In the genomic region with DNA sequence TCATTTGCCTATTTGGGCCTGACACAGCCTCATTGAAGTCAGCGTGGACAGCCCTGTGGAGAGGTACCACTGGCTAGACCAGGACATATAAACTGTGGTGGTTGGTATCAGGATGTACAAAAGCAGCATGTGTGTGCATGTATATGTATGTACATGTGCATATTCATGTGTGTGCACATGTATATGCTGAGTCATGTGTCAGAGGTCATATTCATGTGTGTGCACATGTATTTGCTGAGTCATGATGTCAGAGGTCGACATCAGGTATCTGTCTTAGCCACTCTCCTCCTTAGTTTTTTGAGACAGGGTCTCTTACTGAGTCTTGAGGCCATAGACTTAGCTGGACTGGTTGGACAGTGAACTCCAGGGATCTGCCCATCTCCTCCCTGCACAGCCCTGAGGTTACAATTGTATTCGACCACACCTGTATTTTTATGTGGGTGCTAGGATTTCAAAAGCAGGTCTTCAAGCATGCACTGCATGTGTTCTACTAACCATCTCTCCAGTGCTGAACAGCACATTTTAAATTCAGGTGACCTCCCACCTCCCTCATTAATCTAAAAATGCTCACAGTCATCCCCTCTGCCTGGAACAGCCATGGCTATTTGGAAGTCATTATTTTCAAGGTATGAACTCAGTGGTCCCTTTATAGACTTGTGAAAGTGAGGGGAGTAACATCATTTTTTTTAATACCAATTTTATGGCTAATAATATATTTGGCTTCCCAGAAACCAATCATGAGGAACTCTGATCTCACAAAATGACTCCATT, we compare ENCODE assay signal across 8 mouse cellular contexts. TPM values are rescaled to one million over a fixed set of nuclear protein-coding genes. Genes with fewer than 3 reads are reported as not detected.
DNase-seq lines count a peak whose midpoint lies in the region; ATAC-seq and TF ChIP-seq lines count a peak whose summit lies in the region.

No protein-coding gene starts in this region.

- no peak for TF ChIP-seq EP300 in MEL (IDR thresholded peaks at IDR 0.05; ENCODE audit: low read depth in 1 of 2, low read length in 2 of 2)

- WGBS in intestine, embryonic 14.5 days = 92% methylated on average over 3 of the region's 3 CpGs
- WGBS in intestine, embryonic 16.5 days = 84% methylated on average over 3 of the region's 3 CpGs
- WGBS in liver, embryonic 12.5 days (ENCODE audit: insufficient replicate concordance) = 76% methylated on average over 3 of the region's 3 CpGs

- ATAC-seq in CD4-positive, CD25-positive, alpha-beta regulatory T cell, adult 4 months = no peak
- ATAC-seq in intestine, embryonic 14.5 days (replicated peaks; ENCODE audit: low FRiP score, low TSS enrichment, low read depth) = no peak
- no peak for ATAC-seq in intestine, embryonic 16.5 days
- ATAC-seq in liver, embryonic 12.5 days = no peak

- H3K36me3 ChIP-seq in intestine, embryonic 14.5 days (ENCODE audit: control insufficient read depth, insufficient read depth, low read length) = no peaks in the 10 kb centered on the region
- no peaks in the 10 kb centered on the region for H3K36me3 ChIP-seq in intestine, embryonic 16.5 days (ENCODE audit: control insufficient read depth, insufficient read depth, low read length)
- peaks cover 0 to 11% of the 10 kb centered on the region in 2 experiments; a peak in 2 of 4 replicates for H3K36me3 ChIP-seq in MEL (ENCODE audit: control insufficient read depth in 1 of 2, insufficient read depth in 2 of 2, low read length in 2 of 2)
- H3K36me3 ChIP-seq in liver, embryonic 12.5 days = no peaks in the 10 kb centered on the region

- peak; percentile 20 for DNase-seq in CD4-positive, CD25-positive, alpha-beta regulatory T cell, adult 2 months (ENCODE audit: low read depth, low spot score)
- no peak for DNase-seq in intestine, embryonic 14.5 days (ENCODE audit: low spot score)
- no peak for DNase-seq in MEL (ENCODE audit: low read depth, low spot score)
- no peak for DNase-seq in c-Kit-positive CD71-positive TER-119-positive erythroid progenitor cells, embryonic 14.5 days (ENCODE audit: low spot score)
- no peak for DNase-seq in adrenal gland, postnatal 36 days

- no peak overlapping the region for H3K27ac ChIP-seq in intestine, embryonic 14.5 days (ENCODE audit: low read depth)
- no peak overlapping the region for H3K27ac ChIP-seq in intestine, embryonic 16.5 days (ENCODE audit: low read length)
- H3K27ac ChIP-seq in MEL (ENCODE audit: control insufficient read depth, low read depth, low read length) = no peak overlapping the region
- no peak overlapping the region for H3K27ac ChIP-seq in liver, embryonic 12.5 days

- no peak overlapping the region for H3K4me3 ChIP-seq in intestine, embryonic 14.5 days (ENCODE audit: low read depth, low read length)
- no peak overlapping the region for H3K4me3 ChIP-seq in intestine, embryonic 16.5 days (ENCODE audit: low read length)
- peak overlapping the region; percentile 89 to 95 for H3K4me3 ChIP-seq in MEL (ENCODE audit: control insufficient read depth in 1 of 2, insufficient read depth in 1 of 2, low read depth in 2 of 2, low read length in 2 of 2)
- peak overlapping the region; percentile 45; the same call in 1 of the 2 replicates for H3K4me3 ChIP-seq in liver, embryonic 12.5 days

- no peak for TF ChIP-seq POLR2A in MEL (IDR thresholded peaks at IDR 0.05; ENCODE audit: control insufficient read depth in 1 of 2, insufficient read depth in 1 of 2, low read depth in 1 of 2, low read length in 2 of 2, poor library complexity in 1 of 2)

- no peak for TF ChIP-seq CTCF in MEL (IDR thresholded peaks at IDR 0.05 in 2 of 3, conservative IDR thresholded peaks at IDR 0.05 in 1 of 3; ENCODE audit: control insufficient read depth in 1 of 3, insufficient read depth in 1 of 3, low read depth in 2 of 3, low read length in 3 of 3, poor library complexity in 1 of 3, severe bottlenecking in 1 of 3)

- H3K4me2 ChIP-seq in intestine, embryonic 14.5 days (ENCODE audit: low read length) = peak overlapping the region; percentile 48
- H3K4me2 ChIP-seq in intestine, embryonic 16.5 days (ENCODE audit: low read depth, low read length) = no peak overlapping the region
- H3K4me2 ChIP-seq in liver, embryonic 12.5 days = peak overlapping the region; percentile 61

- no peaks in the 10 kb centered on the region; the same call in 1 of the 2 replicates for H3K4me1 ChIP-seq in intestine, embryonic 14.5 days (replicated peaks; ENCODE audit: control insufficient read depth, insufficient read depth, low read length)
- peaks cover 3% of the 10 kb centered on the region; the same call in 1 of the 2 replicates for H3K4me1 ChIP-seq in intestine, embryonic 16.5 days (ENCODE audit: control insufficient read depth, insufficient read depth, low read length)
- peaks cover 9 to 21% of the 10 kb centered on the region in 2 experiments for H3K4me1 ChIP-seq in MEL (ENCODE audit: control insufficient read depth in 1 of 2, insufficient read depth in 2 of 2, low read length in 2 of 2)
- H3K4me1 ChIP-seq in liver, embryonic 12.5 days = peaks cover 16% of the 10 kb centered on the region

- no peaks in the 10 kb centered on the region for H3K9me3 ChIP-seq in intestine, embryonic 14.5 days (ENCODE audit: control insufficient read depth, low read length)
- no peaks in the 10 kb centered on the region for H3K9me3 ChIP-seq in intestine, embryonic 16.5 days (ENCODE audit: control insufficient read depth, low read length)
- no peaks in the 10 kb centered on the region for H3K9me3 ChIP-seq in MEL (replicated peaks; ENCODE audit: insufficient read depth, low read length)
- H3K9me3 ChIP-seq in liver, embryonic 12.5 days (replicated peaks) = no peaks in the 10 kb centered on the region

- no peak overlapping the region for H3K9ac ChIP-seq in intestine, embryonic 14.5 days (ENCODE audit: low read length)
- no peak overlapping the region for H3K9ac ChIP-seq in intestine, embryonic 16.5 days (ENCODE audit: low read depth, low read length)
- H3K9ac ChIP-seq in MEL (ENCODE audit: control insufficient read depth, low read depth, low read length, poor library complexity, severe bottlenecking) = peak overlapping the region; percentile 71; the same call in 1 of the 2 replicates
- H3K9ac ChIP-seq in liver, embryonic 12.5 days = no peak overlapping the region

- H3K79me2 ChIP-seq in MEL (ENCODE audit: control insufficient read depth, insufficient read depth, low read length, poor library complexity) = no peaks in the 10 kb centered on the region; the same call in 1 of the 2 replicates

- TF ChIP-seq RAD21 in MEL (IDR thresholded peaks at IDR 0.05; ENCODE audit: low read depth, low read length) = no peak

- no peaks in the 10 kb centered on the region for H3K27me3 ChIP-seq in intestine, embryonic 14.5 days (replicated peaks; ENCODE audit: control insufficient read depth, insufficient read depth, low read length)
- no peaks in the 10 kb centered on the region for H3K27me3 ChIP-seq in intestine, embryonic 16.5 days (replicated peaks; ENCODE audit: control insufficient read depth, insufficient read depth, low read length)
- no peaks in the 10 kb centered on the region for H3K27me3 ChIP-seq in MEL (ENCODE audit: control insufficient read depth in 1 of 2, insufficient read depth in 2 of 2, low read length in 2 of 2)
- H3K27me3 ChIP-seq in liver, embryonic 12.5 days (replicated peaks) = no peaks in the 10 kb centered on the region

TF ChIP-seq in MEL, 35 proteins besides CTCF, POLR2A, EP300 and RAD21:
- TF ChIP-seq GABPA (IDR thresholded peaks at IDR 0.05; ENCODE audit: low read depth, low read length) (peak; percentile 41; the same call in 1 of the 2 replicates), JUND (IDR thresholded peaks at IDR 0.05; ENCODE audit: low read depth, low read length) (no peak), NRF1 (IDR thresholded peaks at IDR 0.05; ENCODE audit: insufficient read depth, low read depth, low read length, poor library complexity, severe bottlenecking) (no peak), BHLHE40 (IDR thresholded peaks at IDR 0.05; ENCODE audit: borderline replicate concordance, low read depth, low read length) (no peak), GATA1 (IDR thresholded peaks at IDR 0.05; ENCODE audit: low read depth, low read length) (no peak), TAL1 (IDR thresholded peaks at IDR 0.05; ENCODE audit: low read length) (no peak), ZKSCAN1 (IDR thresholded peaks at IDR 0.05; ENCODE audit: low read depth, low read length) (no peak)

RNA-seq across cellular contexts. Expression of a gene that starts 45.7 kb away (rescaled TPM):
- polyA plus RNA-seq in CD4-positive, CD25-positive, alpha-beta regulatory T cell, adult 4 months (2017; shearing (Covaris generic)) = 10 to 100 TPM; 40.2 to 45.8 TPM
- 25.1 and 26.5 TPM in 2 replicates for polyA plus RNA-seq in intestine, embryonic 14.5 days (2014; fragmentation: Nextera tagmentation; extraction: Ambion mirVana)
- polyA plus RNA-seq in intestine, embryonic 16.5 days (2015; fragmentation: Nextera tagmentation; extraction: Ambion mirVana) = 12.8 and 13.8 TPM in 2 replicates
- total RNA-seq in MEL (2012; rRNA removed) = 23.2 and 29.2 TPM in 2 replicates
- polyA plus RNA-seq in MEL (2012; ENCODE audit: insufficient read depth in 1 of 2, insufficient read length in 2 of 2, low read depth in 1 of 2, low replicate concordance in 2 of 2, missing spikeins in 1 of 2) = 10 to 100 TPM; 22.7 to 28.8 TPM
- polyA plus RNA-seq in liver, embryonic 12.5 days (2016; fragmentation: Nextera tagmentation; extraction: Ambion mirVana) = 35.8 and 37.9 TPM in 2 replicates
- total RNA-seq in adrenal gland, postnatal 36 days (2021) = 10 to 100 TPM; 38.9 to 47.6 TPM

Comparison
In these comparisons a context has a peak if more than half of its experiments do, and no peak if none do; other contexts are left out.
1. H3K4me3 ChIP-seq: peak in MEL (2 of 2) and liver, embryonic 12.5 days (single experiment); none in intestine, embryonic 14.5 days (single experiment) and intestine, embryonic 16.5 days (single experiment).